Mouse (Mus musculus): Measurements from ENCODE around the gene Cdk11b. TPM values are rescaled to one million over a fixed set of nuclear protein-coding genes. Genes with fewer than 3 reads are reported as not detected.

Cdk11b gene
- polyA plus RNA-seq, 1 experiment from 2014 or later = 84.0 TPM

DNA sequence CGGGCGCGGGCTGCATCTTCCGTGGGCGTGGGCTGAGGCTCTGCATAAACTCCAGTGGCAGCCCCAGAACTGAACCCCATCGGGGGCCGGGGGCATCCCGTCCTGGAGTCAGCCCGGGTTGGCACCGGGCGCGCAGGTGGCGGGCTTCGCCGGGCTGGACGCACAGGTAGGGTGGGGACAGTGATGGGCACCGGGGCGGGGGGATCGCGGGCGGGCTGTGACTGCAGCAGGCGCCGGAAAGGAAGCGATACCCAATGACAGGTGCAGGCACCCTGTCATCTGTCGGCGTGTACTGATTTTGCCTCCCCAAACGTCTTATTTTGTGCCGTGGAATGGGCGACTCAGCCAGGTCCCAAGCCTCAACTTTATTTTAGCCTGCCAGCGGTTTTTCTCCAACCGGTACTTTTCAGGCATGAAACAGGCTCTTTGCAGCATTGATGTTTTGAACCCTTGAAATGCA is 22.6 kb upstream of the Cdk11b start:
- Histone ChIP-seq H3K27ac (ENCODE audit: low read depth, low read length) (peak overlapping the region; percentile 95), H3K27me3 (ENCODE audit: control insufficient read depth, insufficient read depth, low read length) (no peaks in the 10 kb centered on the region), H3K4me2 (ENCODE audit: low read depth, low read length, severe bottlenecking) (peak overlapping the region; percentile 89), H3K4me1 (replicated peaks; ENCODE audit: control insufficient read depth, insufficient read depth, low read length) (no peaks in the 10 kb centered on the region; the same call in 1 of the 2 replicates), H3K9me3 (ENCODE audit: control insufficient read depth, low read length) (no peaks in the 10 kb centered on the region), H3K9ac (ENCODE audit: low read length) (peak overlapping the region; percentile 86), H3K36me3 (ENCODE audit: control insufficient read depth, insufficient read depth, low read length) (no peaks in the 10 kb centered on the region; the same call in 1 of the 2 replicates), H3K4me3 (ENCODE audit: low read depth, low read length) (peak overlapping the region; percentile 92)
- WGBS = 2% methylated on average over 31 of the region's 31 CpGs
- ATAC-seq (replicated peaks; ENCODE audit: low FRiP score) (no peak), DNase-seq (ENCODE audit: low spot score) (no peak)

DNA sequence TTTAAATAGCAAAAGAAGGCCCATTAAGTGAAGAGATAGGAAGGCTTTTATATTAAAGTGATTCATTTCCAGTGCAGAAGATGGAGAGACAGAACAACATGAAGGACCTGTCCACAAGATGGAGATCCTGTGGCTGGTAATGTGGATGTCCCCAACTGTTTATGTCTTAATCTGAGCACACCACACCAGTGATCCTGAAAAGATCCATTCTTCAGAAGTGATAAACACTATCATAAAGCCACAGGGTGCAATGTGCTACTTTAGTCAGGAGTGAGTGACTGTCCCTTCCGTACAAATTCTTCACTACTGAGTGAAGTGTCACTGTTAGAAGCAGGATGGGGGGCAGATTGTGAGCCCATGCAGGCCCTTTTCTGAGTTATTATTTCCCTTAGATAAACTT is 21.9 kb upstream of the Cdk11b start:
- H3K27me3 ChIP-seq (ENCODE audit: control insufficient read depth, insufficient read depth, low read length) = no peaks in the 10 kb centered on the region
- no peaks in the 10 kb centered on the region; the same call in 1 of the 2 replicates for H3K36me3 ChIP-seq (ENCODE audit: control insufficient read depth, insufficient read depth, low read length)
- H3K4me2 ChIP-seq (ENCODE audit: low read depth, low read length, severe bottlenecking) = peak overlapping the region; percentile 89
- H3K9ac ChIP-seq (ENCODE audit: low read length) = no peak overlapping the region
- no peak overlapping the region for H3K27ac ChIP-seq (ENCODE audit: low read depth, low read length)
- ATAC-seq (replicated peaks; ENCODE audit: low FRiP score) = no peak
- WGBS = 94% methylated on average over 1 of the region's 1 CpGs
- no peak for DNase-seq (ENCODE audit: low spot score)
- no peaks in the 10 kb centered on the region for H3K9me3 ChIP-seq (ENCODE audit: control insufficient read depth, low read length)
- no peak overlapping the region; the same call in 1 of the 2 replicates for H3K4me3 ChIP-seq (ENCODE audit: low read depth, low read length)
- no peaks in the 10 kb centered on the region; the same call in 1 of the 2 replicates for H3K4me1 ChIP-seq (replicated peaks; ENCODE audit: control insufficient read depth, insufficient read depth, low read length)

DNA sequence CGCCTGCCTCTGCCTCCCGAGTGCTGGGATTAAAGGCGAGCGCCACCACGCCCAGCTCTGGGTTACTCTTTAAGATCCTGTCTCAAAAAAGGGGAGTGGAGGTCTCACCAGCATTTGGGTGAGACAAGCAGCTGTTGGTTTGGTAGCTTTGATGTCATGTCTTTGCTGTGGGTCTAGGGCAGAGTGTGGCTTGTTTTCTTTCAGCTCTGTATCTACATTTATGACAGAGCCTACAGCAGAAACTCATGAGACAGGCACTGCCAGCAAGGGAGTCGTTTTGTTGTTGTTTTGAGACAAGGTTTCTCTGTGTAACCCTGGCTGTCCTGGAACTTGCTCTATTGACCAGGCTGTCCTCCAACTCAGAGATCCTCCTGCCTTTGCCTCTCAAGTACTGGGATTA is 20.9 kb upstream of the Cdk11b start:
- Histone ChIP-seq H3K9me3 (ENCODE audit: control insufficient read depth, low read length) (no peaks in the 10 kb centered on the region), H3K27me3 (ENCODE audit: control insufficient read depth, insufficient read depth, low read length) (no peaks in the 10 kb centered on the region), H3K9ac (ENCODE audit: low read length) (no peak overlapping the region), H3K4me2 (ENCODE audit: low read depth, low read length, severe bottlenecking) (no peak overlapping the region), H3K4me1 (replicated peaks; ENCODE audit: control insufficient read depth, insufficient read depth, low read length) (no peaks in the 10 kb centered on the region; the same call in 1 of the 2 replicates), H3K36me3 (ENCODE audit: control insufficient read depth, insufficient read depth, low read length) (no peaks in the 10 kb centered on the region; the same call in 1 of the 2 replicates), H3K4me3 (ENCODE audit: low read depth, low read length) (no peak overlapping the region), H3K27ac (ENCODE audit: low read depth, low read length) (no peak overlapping the region)
- no peak for ATAC-seq (replicated peaks; ENCODE audit: low FRiP score)
- DNase-seq (ENCODE audit: low spot score) = no peak
- 96% methylated on average over 6 of the region's 6 CpGs for WGBS

DNA sequence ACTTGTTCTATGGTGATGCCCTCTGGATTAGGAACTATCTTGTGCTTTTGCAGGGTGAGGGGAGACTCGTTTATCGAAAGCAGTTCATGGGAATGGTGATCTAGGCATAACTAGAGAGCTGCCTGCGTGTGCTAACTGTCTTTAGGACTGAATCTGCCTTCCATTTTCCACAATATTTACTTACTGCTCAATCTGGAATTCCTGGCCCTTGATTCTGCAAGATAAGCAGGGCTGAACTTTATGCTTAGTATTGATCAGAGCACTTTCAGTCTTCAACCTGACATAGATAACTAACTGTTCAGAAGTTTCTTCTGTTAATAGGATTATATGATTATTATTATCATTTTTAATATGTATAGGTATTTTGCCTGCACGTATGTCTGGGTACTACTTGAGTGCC is 19.5 kb upstream of the Cdk11b start:
- DNase-seq (ENCODE audit: low spot score) (no peak), ATAC-seq (replicated peaks; ENCODE audit: low FRiP score) (no peak)
- Histone ChIP-seq H3K27ac (ENCODE audit: low read depth, low read length) (no peak overlapping the region), H3K4me1 (replicated peaks; ENCODE audit: control insufficient read depth, insufficient read depth, low read length) (no peaks in the 10 kb centered on the region; the same call in 1 of the 2 replicates), H3K9me3 (ENCODE audit: control insufficient read depth, low read length) (no peaks in the 10 kb centered on the region), H3K36me3 (ENCODE audit: control insufficient read depth, insufficient read depth, low read length) (no peaks in the 10 kb centered on the region; the same call in 1 of the 2 replicates), H3K27me3 (ENCODE audit: control insufficient read depth, insufficient read depth, low read length) (no peaks in the 10 kb centered on the region), H3K4me3 (ENCODE audit: low read depth, low read length) (no peak overlapping the region), H3K9ac (ENCODE audit: low read length) (no peak overlapping the region), H3K4me2 (ENCODE audit: low read depth, low read length, severe bottlenecking) (no peak overlapping the region)
- 94% methylated on average over 4 of the region's 4 CpGs for WGBS

DNA sequence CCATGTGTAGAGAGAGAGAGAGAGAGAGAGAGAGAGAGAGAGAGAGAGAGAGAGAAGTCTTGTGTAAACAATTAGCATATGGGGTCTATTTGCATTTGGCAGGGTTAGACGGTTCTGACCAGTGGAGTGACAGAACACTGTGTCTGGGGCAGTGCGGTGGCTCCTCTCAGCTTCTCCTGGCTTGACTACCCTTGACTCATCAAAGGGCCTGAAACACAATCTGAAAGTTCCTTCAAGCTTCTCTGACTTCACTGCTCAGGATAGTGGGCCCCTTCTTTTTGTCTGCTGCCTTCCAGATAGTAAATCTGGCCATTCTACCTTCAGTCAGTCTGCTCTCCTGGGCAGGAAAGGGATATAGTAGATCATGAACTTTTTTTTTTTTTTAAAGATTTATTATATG is 17.8 kb upstream of the Cdk11b start:
- WGBS = 85% methylated on average over 2 of the region's 2 CpGs
- H3K27ac ChIP-seq (ENCODE audit: low read depth, low read length) = no peak overlapping the region
- H3K4me3 ChIP-seq (ENCODE audit: low read depth, low read length) = no peak overlapping the region
- H3K9me3 ChIP-seq (ENCODE audit: control insufficient read depth, low read length) = no peaks in the 10 kb centered on the region
- no peak for DNase-seq (ENCODE audit: low spot score)
- no peak overlapping the region for H3K9ac ChIP-seq (ENCODE audit: low read length)
- no peaks in the 10 kb centered on the region; the same call in 1 of the 2 replicates for H3K36me3 ChIP-seq (ENCODE audit: control insufficient read depth, insufficient read depth, low read length)
- no peaks in the 10 kb centered on the region; the same call in 1 of the 2 replicates for H3K4me1 ChIP-seq (replicated peaks; ENCODE audit: control insufficient read depth, insufficient read depth, low read length)
- no peaks in the 10 kb centered on the region for H3K27me3 ChIP-seq (ENCODE audit: control insufficient read depth, insufficient read depth, low read length)
- no peak overlapping the region for H3K4me2 ChIP-seq (ENCODE audit: low read depth, low read length, severe bottlenecking)
- ATAC-seq (replicated peaks; ENCODE audit: low FRiP score) = no peak

DNA sequence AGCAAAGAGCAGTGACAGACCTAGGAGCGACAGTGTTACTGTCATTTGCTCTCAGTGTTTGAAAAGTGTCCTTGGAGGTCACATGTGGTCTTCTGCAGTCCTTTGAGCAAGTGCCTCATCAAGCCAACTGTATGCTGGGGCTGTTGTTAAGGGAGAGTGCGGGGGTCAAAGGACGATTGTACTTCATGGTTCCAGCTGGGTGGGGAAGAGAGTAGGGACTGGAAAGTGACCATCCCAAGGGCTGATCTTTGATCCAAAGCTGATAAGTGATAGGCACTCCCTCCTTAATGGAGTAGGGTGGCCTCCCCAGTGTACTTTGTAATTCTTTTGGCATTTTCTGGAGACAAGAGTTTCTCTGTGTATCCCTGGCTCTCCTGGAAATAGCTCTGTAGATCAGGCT is 12.8 kb upstream of the Cdk11b start:
- Histone ChIP-seq H3K9ac (ENCODE audit: low read length) (no peak overlapping the region), H3K4me2 (ENCODE audit: low read depth, low read length, severe bottlenecking) (no peak overlapping the region), H3K4me3 (ENCODE audit: low read depth, low read length) (no peak overlapping the region), H3K27ac (ENCODE audit: low read depth, low read length) (no peak overlapping the region), H3K4me1 (replicated peaks; ENCODE audit: control insufficient read depth, insufficient read depth, low read length) (no peaks in the 10 kb centered on the region), H3K27me3 (ENCODE audit: control insufficient read depth, insufficient read depth, low read length) (no peaks in the 10 kb centered on the region), H3K9me3 (ENCODE audit: control insufficient read depth, low read length) (no peaks in the 10 kb centered on the region), H3K36me3 (ENCODE audit: control insufficient read depth, insufficient read depth, low read length) (peaks cover 2% of the 10 kb centered on the region; the same call in 1 of the 2 replicates)
- DNase-seq (ENCODE audit: low spot score) (no peak), ATAC-seq (replicated peaks; ENCODE audit: low FRiP score) (no peak)
- 89% methylated on average over 3 of the region's 3 CpGs for WGBS

DNA sequence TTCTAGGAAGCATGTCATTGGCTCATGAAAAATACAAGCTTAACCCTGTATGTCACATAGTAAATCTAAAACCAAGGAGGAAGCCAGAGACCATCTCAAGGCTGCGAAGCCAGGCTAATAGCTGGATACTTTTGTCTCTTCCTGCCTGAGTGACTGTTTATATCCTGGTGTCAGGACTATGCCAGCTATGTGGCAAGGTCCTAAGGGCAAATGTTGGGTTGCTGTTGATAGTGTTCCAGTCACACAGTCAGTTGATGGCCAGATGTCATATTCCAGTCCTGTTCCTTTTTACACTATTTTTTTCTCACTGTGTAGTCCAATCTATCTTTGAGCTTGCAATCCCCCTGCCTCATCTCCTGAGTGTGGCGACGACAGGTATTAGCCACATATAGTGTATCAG is 11.4 kb upstream of the Cdk11b start:
- H3K27me3 ChIP-seq (ENCODE audit: control insufficient read depth, insufficient read depth, low read length) = no peaks in the 10 kb centered on the region
- H3K4me3 ChIP-seq (ENCODE audit: low read depth, low read length) = no peak overlapping the region
- DNase-seq (ENCODE audit: low spot score) = no peak
- H3K9me3 ChIP-seq (ENCODE audit: control insufficient read depth, low read length) = no peaks in the 10 kb centered on the region
- peaks cover 10% of the 10 kb centered on the region; the same call in 1 of the 2 replicates for H3K36me3 ChIP-seq (ENCODE audit: control insufficient read depth, insufficient read depth, low read length)
- H3K9ac ChIP-seq (ENCODE audit: low read length) = no peak overlapping the region
- no peak overlapping the region for H3K4me2 ChIP-seq (ENCODE audit: low read depth, low read length, severe bottlenecking)
- 95% methylated on average over 3 of the region's 3 CpGs for WGBS
- ATAC-seq (replicated peaks; ENCODE audit: low FRiP score) = no peak
- H3K4me1 ChIP-seq (replicated peaks; ENCODE audit: control insufficient read depth, insufficient read depth, low read length) = no peaks in the 10 kb centered on the region
- H3K27ac ChIP-seq (ENCODE audit: low read depth, low read length) = no peak overlapping the region

DNA sequence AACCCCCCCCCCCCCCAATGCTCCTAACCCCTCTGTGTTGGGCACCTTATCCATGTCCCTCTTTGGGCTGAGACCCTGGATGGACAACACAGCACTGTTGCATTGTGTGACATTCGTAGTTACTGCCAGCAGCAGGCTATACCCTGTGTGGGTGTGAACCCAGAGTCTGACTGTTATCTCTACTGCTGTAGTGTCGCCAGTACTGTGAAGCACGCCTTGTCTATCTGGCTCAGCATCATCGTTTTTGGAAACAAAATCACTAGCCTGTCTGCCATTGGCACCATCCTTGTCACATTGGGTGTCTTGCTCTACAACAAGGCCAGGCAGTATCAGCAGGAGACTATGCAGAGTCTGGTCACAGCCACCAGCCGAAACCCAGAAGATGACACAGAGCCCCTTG is 6.3 kb upstream of the Cdk11b start:
- Histone ChIP-seq H3K27me3 (ENCODE audit: control insufficient read depth, insufficient read depth, low read length) (no peaks in the 10 kb centered on the region), H3K4me2 (ENCODE audit: low read depth, low read length, severe bottlenecking) (no peak overlapping the region), H3K36me3 (ENCODE audit: control insufficient read depth, insufficient read depth, low read length) (peaks cover 15% of the 10 kb centered on the region; the same call in 1 of the 2 replicates), H3K9ac (ENCODE audit: low read length) (no peak overlapping the region), H3K4me1 (replicated peaks; ENCODE audit: control insufficient read depth, insufficient read depth, low read length) (no peaks in the 10 kb centered on the region), H3K4me3 (ENCODE audit: low read depth, low read length) (no peak overlapping the region), H3K27ac (ENCODE audit: low read depth, low read length) (no peak overlapping the region), H3K9me3 (ENCODE audit: control insufficient read depth, low read length) (no peaks in the 10 kb centered on the region)
- no peak for DNase-seq (ENCODE audit: low spot score)
- WGBS = 96% methylated on average over 5 of the region's 5 CpGs
- no peak for ATAC-seq (replicated peaks; ENCODE audit: low FRiP score)

DNA sequence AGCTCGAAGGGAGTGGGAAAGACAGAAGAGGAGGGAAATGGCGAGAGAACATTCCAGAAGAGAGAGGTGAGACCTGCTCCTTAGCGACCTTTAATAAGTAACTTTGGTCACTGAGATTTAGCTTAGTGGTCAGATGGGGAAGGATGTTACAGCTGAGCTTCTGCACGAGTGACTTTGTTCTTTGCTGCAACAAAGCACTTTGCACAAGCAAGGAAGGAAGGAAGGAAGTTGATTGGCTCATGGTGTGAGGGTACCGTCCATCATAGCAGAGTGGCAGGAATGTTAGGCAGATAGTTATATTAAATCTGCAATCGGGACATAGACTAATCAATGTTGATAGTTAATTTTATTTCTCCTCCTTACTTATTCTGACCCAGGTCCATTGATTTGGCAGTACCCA is 5.6 kb downstream of the Cdk11b start:
- 90% methylated on average over 6 of the region's 6 CpGs for WGBS
- no peak for DNase-seq (ENCODE audit: low spot score)
- H3K4me3 ChIP-seq (ENCODE audit: low read depth, low read length) = no peak overlapping the region
- no peak overlapping the region for H3K27ac ChIP-seq (ENCODE audit: low read depth, low read length)
- no peak overlapping the region for H3K4me2 ChIP-seq (ENCODE audit: low read depth, low read length, severe bottlenecking)
- H3K9me3 ChIP-seq (ENCODE audit: control insufficient read depth, low read length) = no peaks in the 10 kb centered on the region
- H3K36me3 ChIP-seq (ENCODE audit: control insufficient read depth, insufficient read depth, low read length) = peaks cover 11% of the 10 kb centered on the region; the same call in 1 of the 2 replicates
- H3K27me3 ChIP-seq (ENCODE audit: control insufficient read depth, insufficient read depth, low read length) = no peaks in the 10 kb centered on the region
- no peak overlapping the region for H3K9ac ChIP-seq (ENCODE audit: low read length)
- no peak for ATAC-seq (replicated peaks; ENCODE audit: low FRiP score)
- H3K4me1 ChIP-seq (replicated peaks; ENCODE audit: control insufficient read depth, insufficient read depth, low read length) = no peaks in the 10 kb centered on the region
